ENCODE assay signal across 9 mouse cellular contexts in genomic region chr11:24144159-24144946, GRCm38 (mm10).
DNase-seq lines count a peak whose midpoint lies in the region; ATAC-seq and TF ChIP-seq lines count a peak whose summit lies in the region.
"Had no signal": no experiment of that assay in that cellular context is flagged by ENCODE, and none has a peak within 500 bp of the region (broad histone marks: within the 10 kb centered on the region; RNA-seq: fewer than 3 reads in every experiment).

No protein-coding gene starts in this region.

- peaks cover 91% of the 10 kb centered on the region for H3K4me1 ChIP-seq in liver, embryonic 12.5 days
- peaks cover 27% of the 10 kb centered on the region for H3K4me1 ChIP-seq in liver, postnatal 0 days (ENCODE audit: insufficient read depth)
- H3K4me1 ChIP-seq in kidney, postnatal 0 days (replicated peaks; ENCODE audit: insufficient read depth, low read length) = no peaks in the 10 kb centered on the region
- H3K4me1 ChIP-seq in heart, embryonic 11.5 days (ENCODE audit: control insufficient read depth, insufficient read depth, low read length) = peaks cover 8% of the 10 kb centered on the region

- no peaks in the 10 kb centered on the region for H3K27me3 ChIP-seq in liver, embryonic 12.5 days (replicated peaks)
- no peaks in the 10 kb centered on the region for H3K27me3 ChIP-seq in liver, postnatal 0 days (ENCODE audit: insufficient read depth, low read length)
- H3K27me3 ChIP-seq in kidney, postnatal 0 days (ENCODE audit: insufficient read depth, low read length) = no peaks in the 10 kb centered on the region
- H3K27me3 ChIP-seq in heart, embryonic 11.5 days (ENCODE audit: control insufficient read depth, insufficient read depth, low read length) = no peaks in the 10 kb centered on the region

- DNase-seq in liver, postnatal 0 days = no peak
- peak; percentile 31 for DNase-seq in cerebellum, adult 9-11 months
- peak; percentile 22 for DNase-seq in kidney, postnatal 0 days (ENCODE audit: low spot score)
- DNase-seq in right cerebral cortex, postnatal 14 days = peak; percentile 40
- DNase-seq in gastrocnemius, postnatal 36 days = no peak
- DNase-seq in gastrocnemius, postnatal 25 days = no peak

- 79% methylated on average over 16 of the region's 16 CpGs for WGBS in liver, embryonic 12.5 days (ENCODE audit: insufficient replicate concordance)
- WGBS in liver, postnatal 0 days (ENCODE audit: insufficient replicate concordance) = 81% methylated on average over 16 of the region's 16 CpGs
- 54% methylated on average over 16 of the region's 16 CpGs for WGBS in kidney, postnatal 0 days
- 83% methylated on average over 16 of the region's 16 CpGs for WGBS in heart, embryonic 11.5 days (ENCODE audit: insufficient replicate concordance)

- ATAC-seq in liver, embryonic 12.5 days = no peak
- no peak for ATAC-seq in liver, postnatal 0 days
- ATAC-seq in kidney, postnatal 0 days (replicated peaks; ENCODE audit: low FRiP score, low read depth) = peak; percentile 60; the same call in 1 of the 2 replicates
- ATAC-seq in heart, embryonic 11.5 days (replicated peaks; ENCODE audit: insufficient number of reproducible peaks, low FRiP score, low TSS enrichment) = no peak

- intact Hi-C loops in gastrocnemius, postnatal 36 days (cut with DNase I) = no loop called here

- no peaks in the 10 kb centered on the region for H3K9me3 ChIP-seq in liver, embryonic 12.5 days (replicated peaks)
- H3K9me3 ChIP-seq in liver, postnatal 0 days (ENCODE audit: low read length) = peaks cover 2% of the 10 kb centered on the region; the same call in 1 of the 2 replicates
- no peaks in the 10 kb centered on the region for H3K9me3 ChIP-seq in kidney, postnatal 0 days (replicated peaks; ENCODE audit: low read length)
- no peaks in the 10 kb centered on the region; the same call in 1 of the 2 replicates for H3K9me3 ChIP-seq in heart, embryonic 11.5 days (replicated peaks; ENCODE audit: control insufficient read depth, low read length)

- H3K27ac ChIP-seq in liver, embryonic 12.5 days = peak overlapping the region; percentile 47
- H3K27ac ChIP-seq in liver, postnatal 0 days (ENCODE audit: low read depth) = no peak overlapping the region
- no peak overlapping the region for H3K27ac ChIP-seq in kidney, postnatal 0 days
- no peak overlapping the region for H3K27ac ChIP-seq in heart, embryonic 11.5 days (ENCODE audit: low read depth, low read length)

- no peak for TF ChIP-seq EP300 in liver, postnatal 0 days (IDR thresholded peaks at IDR 0.05; ENCODE audit: low read depth)

- H3K4me2 ChIP-seq in liver, embryonic 12.5 days = no peak overlapping the region
- no peak overlapping the region for H3K4me2 ChIP-seq in liver, postnatal 0 days (ENCODE audit: low read depth, low read length)
- no peak overlapping the region for H3K4me2 ChIP-seq in kidney, postnatal 0 days (ENCODE audit: low read length)
- no peak overlapping the region for H3K4me2 ChIP-seq in heart, embryonic 11.5 days

- H3K9ac ChIP-seq in liver, embryonic 12.5 days = no peak overlapping the region
- no peak overlapping the region for H3K9ac ChIP-seq in liver, postnatal 0 days (replicated peaks)
- no peak overlapping the region for H3K9ac ChIP-seq in kidney, postnatal 0 days (ENCODE audit: low read depth, low read length)
- H3K9ac ChIP-seq in heart, embryonic 11.5 days (ENCODE audit: low read depth, low read length) = no peak overlapping the region

- H3K36me3 ChIP-seq in liver, embryonic 12.5 days = peaks cover 76% of the 10 kb centered on the region
- H3K36me3 ChIP-seq in liver, postnatal 0 days (replicated peaks; ENCODE audit: insufficient read depth, low read length) = no peaks in the 10 kb centered on the region
- no peaks in the 10 kb centered on the region for H3K36me3 ChIP-seq in kidney, postnatal 0 days (ENCODE audit: insufficient read depth, low read length)
- H3K36me3 ChIP-seq in heart, embryonic 11.5 days (ENCODE audit: control insufficient read depth, insufficient read depth, low read length) = no peaks in the 10 kb centered on the region

- TF ChIP-seq CTCF in liver, postnatal 0 days (IDR thresholded peaks at IDR 0.05; ENCODE audit: low read depth) = no peak
- TF ChIP-seq CTCF in kidney, postnatal 0 days (IDR thresholded peaks at IDR 0.05; ENCODE audit: low read depth) = no peak

- no peak overlapping the region for H3K4me3 ChIP-seq in liver, embryonic 12.5 days
- H3K4me3 ChIP-seq in liver, postnatal 0 days (ENCODE audit: low read depth, low read length) = no peak overlapping the region
- no peak overlapping the region for H3K4me3 ChIP-seq in kidney, postnatal 0 days (replicated peaks; ENCODE audit: low read depth, low read length)
- no peak overlapping the region for H3K4me3 ChIP-seq in heart, embryonic 11.5 days (ENCODE audit: low read depth, low read length)
- H3K4me3 ChIP-seq: myocyte had no signal

Comparison
In these comparisons a context has a peak if more than half of its experiments do, and no peak if none do; other contexts are left out.
1. DNase-seq: peak in cerebellum, adult 9-11 months (single experiment), kidney, postnatal 0 days (single experiment) and right cerebral cortex, postnatal 14 days (single experiment); none in liver, postnatal 0 days (single experiment), gastrocnemius, postnatal 36 days (0 of 2) and gastrocnemius, postnatal 25 days (single experiment).